Mouse (Mus musculus): ENCODE results near the gene Gpr137.

The Gpr137 gene

DNA sequence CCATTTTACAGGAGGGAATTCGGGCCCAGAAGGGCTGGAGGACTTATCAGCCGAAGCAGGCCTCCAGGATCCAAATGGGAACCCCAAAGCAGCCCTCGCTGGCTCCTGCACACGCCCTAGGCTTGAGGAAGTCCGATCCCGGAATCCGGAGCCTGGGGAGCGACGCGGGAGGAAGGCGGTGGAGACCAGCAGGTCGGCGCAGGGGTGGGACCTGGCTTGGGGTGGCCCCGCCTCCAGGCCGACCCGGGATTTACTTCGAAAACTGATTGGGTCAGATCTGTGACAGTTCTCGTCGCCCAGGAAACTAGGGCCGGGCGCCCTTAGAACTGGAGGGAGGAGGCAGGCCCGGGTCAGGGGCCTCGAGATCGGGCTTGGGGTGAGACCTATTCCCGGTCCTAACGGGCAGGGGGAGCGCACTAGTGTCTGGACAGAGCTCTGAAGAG, at the start of gene Gpr137:
Gene Gpr137 (minus strand): TSS at position 232 of the 443 bp plus-strand sequence.
- TF ChIP-seq GATA4 (IDR thresholded peaks at IDR 0.05; ENCODE audit: insufficient replicate concordance, low read length) = no peak

DNA sequence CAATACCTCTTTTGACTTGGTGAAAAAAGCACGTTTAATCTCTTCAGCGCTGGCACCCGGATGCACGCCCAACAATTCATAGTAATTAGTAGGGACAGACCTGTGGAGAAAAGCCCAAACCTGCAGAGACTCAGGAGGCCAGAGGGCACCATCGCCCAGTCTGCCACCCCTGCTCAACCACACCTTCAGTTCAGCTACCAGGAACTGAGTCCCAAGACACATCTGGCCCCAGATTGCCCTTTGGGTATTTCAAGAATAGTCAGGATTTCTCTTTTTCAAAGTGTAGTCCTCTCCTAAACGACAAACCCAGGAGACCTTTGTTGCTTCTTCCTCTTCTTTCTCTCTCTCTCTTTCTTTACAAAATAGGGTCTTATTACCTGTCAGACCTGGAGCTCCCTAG, 48.4 kb upstream of the Gpr137 start:
- no peak for TF ChIP-seq GATA4 (IDR thresholded peaks at IDR 0.05; ENCODE audit: insufficient replicate concordance, low read length)

DNA sequence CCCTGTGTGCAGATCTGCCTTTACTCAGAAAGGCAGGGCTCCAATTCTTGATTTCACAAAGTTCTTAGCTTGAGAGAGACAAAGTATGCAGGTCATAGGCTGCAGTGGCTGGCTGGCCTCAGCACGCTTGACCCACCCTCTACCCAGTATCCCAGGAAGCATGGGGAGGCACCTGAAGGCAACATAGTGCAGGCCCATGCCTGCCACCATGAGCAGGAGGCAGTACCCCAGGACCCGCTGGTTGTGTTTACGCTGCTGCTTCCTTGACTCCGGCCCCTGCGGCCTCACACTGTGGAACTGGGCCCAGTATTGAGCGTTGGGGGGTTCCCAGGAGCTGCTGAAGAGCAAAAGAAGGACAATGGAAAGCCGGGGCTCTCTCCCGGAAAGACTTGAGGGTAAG, 47.0 kb upstream of the Gpr137 start:
- TF ChIP-seq GATA4 (IDR thresholded peaks at IDR 0.05; ENCODE audit: insufficient replicate concordance, low read length) = no peak

DNA sequence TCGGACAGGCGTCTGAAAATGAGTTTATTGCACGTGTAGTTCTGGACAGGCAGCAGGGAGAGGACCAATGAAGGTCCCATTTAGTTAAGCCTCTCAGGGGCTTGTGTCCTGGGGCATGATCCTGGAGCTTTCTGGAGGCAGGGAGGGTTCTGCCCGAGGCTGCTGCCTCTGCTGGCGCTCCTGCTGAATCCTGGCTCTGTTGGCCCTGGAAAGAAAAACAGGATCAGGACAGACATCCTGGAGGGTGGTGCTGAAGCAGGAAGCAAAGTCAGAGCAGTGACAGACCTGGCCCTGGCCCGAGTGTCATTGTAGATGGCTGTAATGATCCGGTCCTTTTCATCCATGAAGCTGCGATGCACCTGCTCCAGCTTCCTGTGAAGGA, 45.6 kb upstream of the Gpr137 start:
- no peak for TF ChIP-seq GATA4 (IDR thresholded peaks at IDR 0.05; ENCODE audit: insufficient replicate concordance, low read length)

DNA sequence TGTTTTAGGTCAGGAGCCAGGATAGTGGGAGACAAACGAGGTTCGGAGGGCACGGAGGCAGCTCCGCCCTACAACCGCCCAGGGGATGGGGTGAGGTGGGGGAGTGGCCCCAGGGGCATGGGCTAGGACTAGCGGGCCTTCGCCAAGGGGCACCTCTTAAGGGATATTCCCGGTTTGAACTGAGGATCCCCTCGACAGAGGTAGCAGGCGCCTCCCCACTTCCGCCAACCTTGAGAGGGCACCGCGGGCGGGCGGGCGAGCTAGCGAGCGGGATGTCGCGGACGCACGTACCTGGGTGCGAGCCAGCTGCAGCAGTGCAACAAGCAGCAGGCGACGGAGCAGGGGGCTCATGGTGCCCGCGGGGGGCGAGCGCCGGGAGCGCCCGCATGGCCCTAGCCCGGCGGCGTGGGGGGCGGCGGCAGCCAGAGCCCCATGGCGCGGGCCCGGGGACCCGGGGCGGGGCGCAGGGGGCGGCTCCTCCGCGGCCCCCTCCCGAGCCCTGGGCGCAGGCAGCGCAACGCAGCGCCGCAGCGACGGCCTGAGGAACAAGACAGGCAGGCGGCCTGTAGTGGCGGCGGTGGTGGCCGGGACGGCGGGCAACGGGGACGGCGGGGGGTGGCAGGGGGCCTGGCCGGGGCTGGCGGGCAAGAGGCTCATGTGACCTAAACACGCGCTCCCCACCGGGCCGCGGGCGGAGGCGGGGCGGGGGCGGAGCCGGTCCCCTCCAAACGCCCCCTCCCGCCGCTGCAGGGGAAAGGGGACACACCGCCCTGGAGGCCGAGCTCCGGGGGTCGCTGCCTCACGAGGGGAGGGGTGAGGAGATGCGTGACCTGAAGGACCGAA, 45.0 kb upstream of the Gpr137 start, which contains the start of gene Vegfb:
Gene Vegfb (minus strand): TSS at position 591 of the 843 bp plus-strand sequence.
- no peak for TF ChIP-seq GATA4 (IDR thresholded peaks at IDR 0.05; ENCODE audit: insufficient replicate concordance, low read length)

DNA sequence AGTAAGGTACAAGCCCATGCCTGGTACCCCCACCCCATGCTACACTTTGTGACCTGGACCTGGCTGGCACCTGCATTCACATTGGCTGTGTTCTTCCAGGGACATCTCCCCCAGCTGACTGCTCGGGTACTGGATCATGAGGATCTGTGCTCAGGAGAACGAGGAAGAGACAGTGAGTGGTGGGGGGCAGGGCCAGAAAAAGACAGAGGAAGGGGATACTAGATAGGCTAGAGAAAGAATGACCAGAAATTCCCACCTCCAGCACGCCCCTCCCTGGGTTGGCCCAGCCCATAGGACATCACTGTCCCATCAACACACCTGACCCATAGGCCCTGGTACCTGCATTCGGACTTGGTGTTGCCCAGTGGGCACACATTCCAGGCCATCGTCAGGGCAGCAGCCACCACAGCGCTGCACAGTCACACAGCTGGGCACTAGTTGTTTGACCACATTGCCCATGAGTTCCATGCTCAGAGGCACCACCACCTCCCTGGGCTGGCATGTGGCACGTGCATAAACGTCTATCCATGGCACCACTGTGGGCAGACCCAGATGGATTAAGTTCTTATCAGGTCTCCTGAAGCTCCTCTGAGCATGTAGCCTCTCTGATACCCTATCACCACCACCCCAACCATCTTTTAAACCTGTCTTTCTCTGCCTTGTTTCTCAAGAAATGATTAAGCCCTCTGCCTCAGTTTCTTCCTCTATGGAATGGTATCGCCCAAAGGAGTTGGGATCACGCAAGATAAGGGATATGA, 43.9 kb upstream of the Gpr137 start:
- TF ChIP-seq GATA4 (IDR thresholded peaks at IDR 0.05; ENCODE audit: insufficient replicate concordance, low read length) = no peak

DNA sequence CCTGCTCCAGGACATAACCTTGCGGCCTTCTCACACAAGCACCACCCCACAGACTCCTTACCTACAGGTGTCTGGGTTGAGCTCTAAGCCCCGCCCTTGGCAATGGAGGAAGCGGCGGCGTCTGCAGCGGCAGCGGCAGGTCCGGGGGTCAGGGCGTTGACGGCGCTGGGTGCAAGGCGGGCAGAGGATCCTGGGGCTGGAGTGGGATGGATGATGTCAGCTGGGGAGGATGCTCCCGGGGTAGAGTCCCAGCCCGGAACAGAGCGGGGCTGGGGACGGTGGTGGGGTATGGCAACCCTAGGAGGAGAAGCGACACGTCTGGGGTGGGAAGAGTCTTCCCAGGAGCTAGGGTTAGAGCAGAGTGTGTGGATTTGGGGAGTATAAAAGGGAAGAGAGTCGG, 43.0 kb upstream of the Gpr137 start:
- no peak for TF ChIP-seq GATA4 (IDR thresholded peaks at IDR 0.05; ENCODE audit: insufficient replicate concordance, low read length)

DNA sequence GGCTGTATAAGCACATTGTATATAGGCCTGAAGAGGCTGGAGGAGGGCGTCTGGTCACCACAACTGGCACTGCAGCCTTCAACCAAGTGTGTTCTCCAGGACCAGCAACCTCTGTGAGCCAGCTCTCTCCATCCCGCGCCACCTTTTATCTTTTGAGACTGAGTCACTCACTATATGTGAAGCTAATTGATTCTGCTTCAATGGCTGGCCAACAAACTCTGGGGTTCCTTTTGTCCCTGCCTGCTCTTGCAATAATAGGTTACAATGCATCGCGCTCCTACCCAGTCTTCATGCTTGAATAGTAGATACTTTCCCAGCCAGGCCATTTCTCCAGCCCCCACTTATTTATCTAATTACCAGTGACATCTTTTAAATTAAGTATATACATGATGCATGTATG, 41.3 kb upstream of the Gpr137 start:
- no peak for TF ChIP-seq GATA4 (IDR thresholded peaks at IDR 0.05; ENCODE audit: insufficient replicate concordance, low read length)

DNA sequence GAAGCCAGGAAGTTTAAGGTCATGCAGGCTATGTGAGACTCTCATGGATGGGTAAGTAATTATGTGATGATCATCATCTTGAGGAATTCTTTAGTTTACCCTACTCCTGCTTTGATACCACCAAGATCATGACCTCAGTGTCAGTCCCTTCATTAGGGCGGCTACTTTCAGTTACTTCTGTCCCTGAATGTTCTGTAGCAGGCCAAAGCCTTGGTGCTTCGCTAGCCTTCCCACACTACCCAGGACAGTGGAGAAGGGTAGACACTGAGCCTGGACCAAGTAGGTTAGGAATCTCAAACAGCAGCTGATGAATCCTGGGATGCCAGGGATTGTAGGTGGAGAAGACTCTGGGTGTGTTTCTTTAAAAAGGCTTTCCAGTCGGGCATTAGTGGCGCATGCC, 39.2 kb upstream of the Gpr137 start:
- TF ChIP-seq GATA4 (IDR thresholded peaks at IDR 0.05; ENCODE audit: insufficient replicate concordance, low read length) = no peak

DNA sequence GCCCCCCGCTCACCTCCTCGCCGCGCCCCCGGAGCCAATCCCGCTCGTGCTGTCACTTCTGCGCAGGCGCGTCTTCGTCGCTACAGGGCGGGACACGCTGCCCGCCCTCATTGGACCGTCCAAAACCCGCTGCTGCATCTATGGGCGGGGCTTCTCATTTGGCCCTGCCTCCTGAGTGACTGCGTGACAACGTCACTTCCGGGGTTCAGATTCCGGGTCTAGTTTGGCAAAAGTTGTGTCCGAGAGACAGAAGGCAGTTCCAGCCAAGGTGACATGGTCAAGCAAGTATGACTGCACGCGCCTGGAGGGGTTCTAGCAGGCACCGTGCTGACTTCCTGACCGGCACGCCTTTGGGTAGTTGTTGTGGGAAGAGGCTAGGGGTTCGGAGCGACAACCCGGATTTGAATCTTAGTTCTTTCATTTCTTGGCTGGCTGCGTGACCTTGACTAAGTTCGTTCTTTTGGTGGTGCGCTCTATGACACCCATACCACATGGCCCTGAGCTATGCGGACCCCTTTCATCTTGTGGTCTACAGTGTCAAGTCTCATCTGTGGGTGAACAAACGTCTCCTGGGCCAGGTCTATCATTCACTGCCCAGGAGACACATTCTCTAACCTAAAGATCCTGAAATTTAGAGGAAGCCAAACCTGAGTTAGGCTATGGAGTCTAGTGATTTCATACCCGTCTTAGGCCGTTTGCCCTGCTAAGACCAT, 38.3 kb upstream of the Gpr137 start, which contains the start of gene Fkbp2:
Gene Fkbp2 (minus strand): TSS at position 121 of the 713 bp plus-strand sequence.
- TF ChIP-seq GATA4 (IDR thresholded peaks at IDR 0.05; ENCODE audit: insufficient replicate concordance, low read length) = 0 out of 2 replicates have a peak, but pooled peaks have one; percentile 0

DNA sequence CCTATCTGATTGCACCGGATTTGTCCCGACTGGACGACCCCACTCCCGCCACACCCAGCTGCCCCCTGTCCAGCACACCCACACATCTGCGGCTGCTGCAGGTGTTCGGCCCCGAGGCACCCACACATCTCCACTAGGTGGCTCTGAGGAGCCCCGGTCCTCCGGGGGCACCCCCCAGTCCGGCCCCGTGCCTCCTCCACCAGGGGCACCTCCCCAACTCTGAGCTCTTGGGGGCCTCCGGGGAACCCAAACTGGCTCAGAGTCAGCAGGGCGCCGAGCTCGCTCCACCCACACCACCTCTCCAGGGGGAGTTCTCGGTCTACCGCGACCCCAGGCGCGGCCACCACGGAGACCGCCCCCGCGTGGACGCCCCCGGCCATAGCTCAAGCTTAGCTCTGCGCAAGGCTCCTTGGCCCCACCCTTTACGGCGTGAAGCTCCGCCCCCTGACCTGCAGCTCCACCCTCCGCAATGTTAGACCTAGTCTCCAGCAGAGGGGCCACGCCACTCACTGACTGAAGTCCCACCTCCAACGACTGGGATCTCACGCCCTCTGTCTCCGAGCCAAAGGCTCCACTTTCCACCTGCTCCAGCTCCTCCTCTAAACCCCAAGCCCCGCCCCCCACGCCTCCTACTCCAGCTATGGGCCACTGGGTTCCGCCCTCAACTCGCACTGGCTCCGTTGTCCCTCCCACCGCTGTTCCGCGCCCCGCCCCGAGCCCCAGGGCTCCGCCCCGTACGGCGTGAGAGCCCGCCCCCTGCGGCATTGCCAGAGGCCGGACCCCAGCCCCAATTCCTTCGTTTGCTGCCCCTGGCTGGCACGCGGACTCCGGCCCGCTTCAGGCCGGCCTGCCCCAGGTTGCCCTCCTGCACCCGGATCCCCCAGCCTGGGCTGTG, 37.5 kb upstream of the Gpr137 start:
- TF ChIP-seq GATA4 (IDR thresholded peaks at IDR 0.05; ENCODE audit: insufficient replicate concordance, low read length) = 0 out of 2 replicates have a peak, but pooled peaks have one; percentile 4

DNA sequence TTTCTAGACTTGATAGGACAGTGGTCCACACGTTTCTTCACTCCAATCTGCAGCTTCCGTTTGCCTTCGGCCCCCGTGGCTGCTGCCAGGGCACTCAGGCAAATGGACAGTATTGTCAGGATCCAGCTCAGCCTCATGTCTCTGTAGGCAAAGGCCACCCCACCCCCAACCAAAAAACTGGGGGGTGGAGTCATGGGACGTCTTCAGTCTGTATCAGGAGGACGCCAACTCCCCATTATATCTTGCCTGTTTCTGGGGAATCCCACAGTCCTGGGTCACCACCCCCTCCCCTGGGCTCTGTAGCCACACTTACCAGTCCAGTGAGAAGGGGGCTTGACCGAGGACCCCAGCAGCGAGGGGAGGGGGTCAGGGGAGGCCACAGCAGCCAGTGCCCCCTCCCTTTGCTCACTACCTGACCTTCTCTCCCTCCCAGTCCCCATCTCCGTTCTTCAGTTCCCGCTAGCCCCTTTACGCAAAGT, 36.8 kb upstream of the Gpr137 start:
- no peak for TF ChIP-seq GATA4 (IDR thresholded peaks at IDR 0.05; ENCODE audit: insufficient replicate concordance, low read length)

DNA sequence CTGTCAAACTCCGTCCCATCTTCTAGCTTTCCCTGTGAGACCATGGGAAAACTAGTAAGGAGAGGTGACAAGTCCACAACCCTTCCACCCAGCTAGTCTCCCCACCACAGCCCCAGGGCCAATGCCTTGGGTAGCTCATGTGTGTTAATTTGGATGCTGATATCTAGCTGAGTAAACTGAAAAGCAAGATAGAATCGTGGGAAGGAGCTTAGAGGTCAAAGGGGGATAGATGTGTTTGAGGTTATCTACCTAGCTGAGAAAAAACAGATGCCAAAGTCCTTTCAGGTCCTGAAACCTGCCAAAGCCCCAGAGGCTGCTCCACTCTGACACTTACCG, 36.3 kb upstream of the Gpr137 start:
- TF ChIP-seq GATA4 (IDR thresholded peaks at IDR 0.05; ENCODE audit: insufficient replicate concordance, low read length) = no peak

Measured in liver, adult (tissue).